Mouse (Mus musculus): ENCODE data around the gene Vmn1r123.
"Not testable (repeated sequence)": the region's sequence is repeated elsewhere in the genome, so short reads cannot be mapped to it uniquely, and the experiment has no call there.

Vmn1r123 gene

GRCm38 (mm10) chr7:21161885-21162284 lies at the start of gene Vmn1r123:
Vmn1r123 (plus strand) TSS chr7:21162185.
- not testable (repeated sequence) for DNase-seq

GRCm38 (mm10) chr7:21134028-21134427 lies 28.0 kb upstream of the Vmn1r123 start, which contains the start of gene Vmn1r122:
Vmn1r122 (minus strand) TSS chr7:21134128.
- not testable (repeated sequence) for DNase-seq

GRCm38 (mm10) chr7:21190323-21190722 lies 28.3 kb downstream of the Vmn1r123 start, which contains the start of gene Gm5157:
Gm5157 (minus strand) TSS chr7:21190423.
- DNase-seq = not testable (repeated sequence)

Data from lung, postnatal 10 days (tissue).